Mouse (Mus musculus): ENCODE measurements around the gene 9230102O04Rik.

- TF ChIP-seq CTCF (conservative IDR thresholded peaks at IDR 0.05 in 1 of 2, IDR thresholded peaks at IDR 0.05 in 1 of 2; ENCODE audit: low read depth in 2 of 2, low read length in 2 of 2) = no peak
- no peak for TF ChIP-seq POLR2A (IDR thresholded peaks at IDR 0.05; ENCODE audit: low read depth, low read length)
- TF ChIP-seq EP300 (IDR thresholded peaks at IDR 0.05; ENCODE audit: low read length) = no peak
- TF ChIP-seq ETS1 (conservative IDR thresholded peaks at IDR 0.05; ENCODE audit: low read depth, low read length) = no peak
- no peak for TF ChIP-seq TCF12 (IDR thresholded peaks at IDR 0.05; ENCODE audit: low read depth, low read length)
- no peak for TF ChIP-seq CHD1 (IDR thresholded peaks at IDR 0.05; ENCODE audit: low read depth, low read length)
- no peak for TF ChIP-seq ZMIZ1 (IDR thresholded peaks at IDR 0.05; ENCODE audit: low read depth, low read length)
Measured at GRCm38 (mm10) chr2:9877966-9878563, 11.3 kb downstream of the 9230102O04Rik start.
